Mouse (Mus musculus) neutrophil, adult 65 days (primary cell): ENCODE data around the gene Cst12. TPM values are rescaled to one million over a fixed set of nuclear protein-coding genes. Genes with fewer than 3 reads are reported as not detected.

Source experiments
- total RNA-seq: library from RNA; stranded (reverse); gene quantifications from 2 replicates; pipeline ENCODE4 v1.2.4, GENCODE M21; 2023

The Cst12 gene
- total RNA-seq: not detected in 2 replicates

GRCm38 (mm10) chr2:148789142-148789541 lies at the start of gene Cst12:
TSS of gene Cst12 (plus strand) at chr2:148789361.

GRCm38 (mm10) chr2:148750058-148750457 lies 39.1 kb upstream of the Cst12 start, which contains the start of gene Cstl1:
TSS of gene Cstl1 (plus strand) at chr2:148750358.

GRCm38 (mm10) chr2:148771397-148771796 lies 17.8 kb upstream of the Cst12 start, which contains the start of gene Cst11:
TSS of gene Cst11 (minus strand) at chr2:148771497.

GRCm38 (mm10) chr2:148781709-148782108 lies 7.5 kb upstream of the Cst12 start, which contains the start of gene 8030411F24Rik:
TSS of gene 8030411F24Rik (plus strand) at chr2:148782009.

GRCm38 (mm10) chr2:148798485-148798884 lies 9.3 kb downstream of the Cst12 start, which contains the start of gene Cst8:
TSS of gene Cst8 (plus strand) at chr2:148798785.

GRCm38 (mm10) chr2:148819909-148820308 lies 30.7 kb downstream of the Cst12 start, which contains the start of gene Cst13:
TSS of gene Cst13 (plus strand) at chr2:148820081.

GRCm38 (mm10) chr2:148834912-148835311 lies 45.8 kb downstream of the Cst12 start, which contains the start of gene Cst9:
TSS of gene Cst9 (plus strand) at chr2:148835147.

Other genes with a start within 250 kb of the Cst12 start
- 16.5 and 21.5 TPM in 2 replicates for gene Nxt1, start 116.8 kb upstream of the Cst12 start, total RNA-seq
- 12.7 and 14.7 TPM in 2 replicates for gene Gzf1, start 108.3 kb upstream of the Cst12 start, total RNA-seq
- gene Napb, start 56.9 kb upstream of the Cst12 start, total RNA-seq: 1.3 and 2.1 TPM in 2 replicates
- gene Cstl1, start 39.0 kb upstream of the Cst12 start, total RNA-seq: not detected in 2 replicates
- not detected in 2 replicates for gene Cst11, start 17.9 kb upstream of the Cst12 start, total RNA-seq
- gene 8030411F24Rik, start 7.4 kb upstream of the Cst12 start, total RNA-seq: not detected in 2 replicates
- not detected in 2 replicates for gene Cst8, start 9.4 kb downstream of the Cst12 start, total RNA-seq
- gene Cst13, start 30.7 kb downstream of the Cst12 start, total RNA-seq: not detected in 2 replicates
- gene Cst9, start 45.8 kb downstream of the Cst12 start, total RNA-seq: not detected in 2 replicates
- gene 9230104L09Rik, start 75.7 kb downstream of the Cst12 start, total RNA-seq: not detected in 2 replicates
- gene Cst3, start 86.3 kb downstream of the Cst12 start, total RNA-seq: 375 and 524 TPM in 2 replicates
- gene Gm1330, start 213.9 kb downstream of the Cst12 start, total RNA-seq: not detected in 2 replicates
- not detected in 2 replicates for gene Gm10750, start 227.9 kb downstream of the Cst12 start, total RNA-seq